Mouse (Mus musculus) bone marrow, adult 2 months (tissue): ENCODE measurements around the gene Ciita. TPM values are rescaled to one million over a fixed set of nuclear protein-coding genes. Genes with fewer than 3 reads are reported as not detected.

Experiments used
- H3K27ac ChIP-seq: fragments of 200-500 bp; 2 replicates; pipeline ENCODE4 v1.5.1; 2012; ENCODE audit warnings: low read depth, mild to moderate bottlenecking, control low read depth, inconsistent platforms, low read length; ENCODE audit not compliant: control insufficient read depth, poor library complexity, insufficient read depth
- H3K4me1 ChIP-seq: fragments of 200-500 bp; 2 replicates; pipeline ENCODE4 v1.6.1; 2011; ENCODE audit warnings: low read length; ENCODE audit not compliant: control insufficient read depth, insufficient read depth
- H3K4me3 ChIP-seq: fragments of 200-500 bp; replicated peaks from 2 replicates; pipeline ENCODE3; 2011; ENCODE audit warnings: mild to moderate bottlenecking, low read depth, low read length, control low read depth; ENCODE audit not compliant: control insufficient read depth
- CTCF ChIP-seq: fragments of 200-500 bp; IDR thresholded peaks from 2 replicates; pipeline ENCODE4 v1.5.1; 2011; ENCODE audit warnings: low read length, control low read depth; ENCODE audit not compliant: control insufficient read depth, insufficient read depth
- POLR2A ChIP-seq: fragments of 200-500 bp; IDR thresholded peaks from 2 replicates; pipeline ENCODE4 v1.6.1; 2011; ENCODE audit warnings: low read depth, mild to moderate bottlenecking, control low read depth, low read length, borderline replicate concordance; ENCODE audit not compliant: control insufficient read depth
- WGBS: fragments of 180-500 bp; shearing (Covaris S2); methylation state at CpG from one replicate; pipeline ENCODE4 v1.1.7; 2018; 5-methylcytosine and 5-hydroxymethylcytosine counted together
- polyA plus RNA-seq: library from polyadenylated mRNA; stranded (reverse); fragments of >200 nt; gene quantifications from 2 replicates; pipeline ENCODE4 v1.2.4, GENCODE M21; 2011; ENCODE audit warnings: low replicate concordance; ENCODE audit not compliant: missing spikeins, insufficient read depth, insufficient read length

Gene Ciita
- polyA plus RNA-seq, 1 experiment: 11.8 TPM

DNA sequence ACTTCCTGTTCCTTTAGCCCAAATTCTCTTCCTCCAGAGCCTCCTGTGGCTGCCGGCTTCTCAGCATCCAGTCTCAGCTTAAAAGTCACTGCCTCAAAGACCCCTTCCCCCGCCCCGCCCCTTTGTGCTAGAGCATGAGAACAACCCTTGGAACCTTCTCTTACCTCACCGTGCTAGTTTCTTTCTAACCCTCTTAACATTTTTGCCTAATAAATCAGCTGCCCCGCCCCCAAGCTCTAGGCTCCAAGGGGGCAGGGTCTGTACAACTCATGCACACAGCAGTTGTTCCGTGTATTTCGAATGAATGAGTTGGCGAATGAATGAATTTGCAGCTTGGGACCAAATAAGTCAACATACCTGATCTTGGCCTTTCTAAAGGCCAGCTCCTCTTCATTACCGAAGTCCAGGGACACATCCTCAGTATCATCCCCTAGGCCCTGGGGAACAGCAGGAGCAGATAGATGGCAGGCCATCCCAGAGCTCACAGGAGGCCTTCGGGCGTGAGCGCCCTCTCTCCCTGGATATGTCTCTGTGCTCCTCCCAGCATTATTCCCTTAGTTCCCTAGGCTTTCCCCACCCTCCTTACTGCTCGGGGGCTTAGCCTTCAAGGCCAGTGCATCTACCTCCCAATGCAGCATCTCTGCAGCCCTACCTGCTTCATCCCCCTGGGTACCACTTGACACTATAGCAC is 33.1 kb upstream of the Ciita start:
- no peak overlapping the region for H3K27ac ChIP-seq
- 75% methylated on average over 13 of the region's 13 CpGs for WGBS
- H3K4me1 ChIP-seq: no peaks in the 10 kb centered on the region
- no peak overlapping the region for H3K4me3 ChIP-seq
- TF ChIP-seq CTCF: no peak
- TF ChIP-seq POLR2A: no peak

- TF ChIP-seq CTCF (no peak), POLR2A (no peak)
- H3K4me3 ChIP-seq: no peak within 1 kb of the TSS
- 73% methylated on average over 12 of the region's 12 CpGs for WGBS
Observed at GRCm38 (mm10) chr16:10447264-10447594, 32.6 kb upstream of the Ciita start, which contains the start of gene Tvp23a. Gene Tvp23a, minus strand, starts transcription at chr16:10447362.

GRCm38 (mm10) chr16:10447781-10448180 is 32.1 kb upstream of the Ciita start:
- Histone ChIP-seq H3K27ac (no peak overlapping the region), H3K4me3 (no peak overlapping the region), H3K4me1 (no peaks in the 10 kb centered on the region)
- WGBS: 17% methylated on average over 2 of the region's 2 CpGs
- no peak for TF ChIP-seq POLR2A
- TF ChIP-seq CTCF: no peak

More at GRCm38 (mm10) chr16:10447264-10447594, 32.6 kb upstream of the Ciita start, which contains the start of gene Tvp23a:
- H3K27ac ChIP-seq: no peak within 1 kb of the TSS
- H3K4me1 ChIP-seq: no peaks in the 10 kb centered on the region

- H3K4me3 ChIP-seq: no peak overlapping the region
- no peak overlapping the region for H3K27ac ChIP-seq
- WGBS: 33% methylated on average over 9 of the region's 9 CpGs
- TF ChIP-seq CTCF (no peak), POLR2A (no peak)
- H3K4me1 ChIP-seq: no peaks in the 10 kb centered on the region
Observed at GRCm38 (mm10) chr16:10448931-10449330, 30.9 kb upstream of the Ciita start.

DNA sequence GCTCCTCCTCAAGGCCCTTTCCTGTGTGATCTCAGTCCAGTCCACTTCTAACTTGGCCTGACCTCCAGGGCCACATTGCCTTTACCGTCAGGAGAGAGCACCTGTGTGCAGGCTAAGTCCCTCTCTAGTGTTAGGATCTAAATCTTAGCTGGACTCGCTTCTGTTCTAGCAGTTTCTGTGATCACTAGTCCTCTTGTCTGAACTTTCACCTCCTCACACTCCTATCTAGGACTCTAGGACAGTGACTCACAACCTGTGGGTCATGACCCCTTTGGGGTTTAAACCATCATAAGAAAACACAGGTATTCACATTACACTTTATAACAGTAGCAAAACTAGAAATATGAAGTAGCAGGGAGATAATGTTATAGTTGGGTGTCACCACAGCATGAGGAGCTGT is 28.0 kb upstream of the Ciita start:
- WGBS: 78% methylated on average over 2 of the region's 2 CpGs
- H3K27ac ChIP-seq: no peak overlapping the region
- H3K4me1 ChIP-seq: no peaks in the 10 kb centered on the region
- H3K4me3 ChIP-seq: no peak overlapping the region
- TF ChIP-seq POLR2A (no peak), CTCF (no peak)

GRCm38 (mm10) chr16:10452445-10452896 is 27.4 kb upstream of the Ciita start:
- WGBS: 1% methylated on average over 8 of the region's 8 CpGs
- no peak overlapping the region for H3K4me3 ChIP-seq
- H3K4me1 ChIP-seq: no peaks in the 10 kb centered on the region
- no peak overlapping the region for H3K27ac ChIP-seq
- TF ChIP-seq CTCF (no peak), POLR2A (no peak)

- TF ChIP-seq CTCF (no peak), POLR2A (no peak)
- H3K27ac ChIP-seq: no peak overlapping the region
- no peaks in the 10 kb centered on the region for H3K4me1 ChIP-seq
- no peak overlapping the region for H3K4me3 ChIP-seq
- WGBS: 79% methylated on average over 6 of the region's 6 CpGs
Observed at GRCm38 (mm10) chr16:10453872-10454582, 25.8 kb upstream of the Ciita start.

- WGBS: 71% methylated on average over 3 of the region's 3 CpGs
- TF ChIP-seq POLR2A (no peak), CTCF (no peak)
- Histone ChIP-seq H3K4me1 (no peaks in the 10 kb centered on the region), H3K4me3 (no peak overlapping the region), H3K27ac (no peak overlapping the region)
Observed at GRCm38 (mm10) chr16:10454583-10454974, 25.3 kb upstream of the Ciita start.
